Mouse (Mus musculus) midbrain, postnatal 0 days (tissue): ENCODE measurements around the gene Acad11. TPM values are rescaled to one million over a fixed set of nuclear protein-coding genes. Genes with fewer than 3 reads are reported as not detected.

Experiments
- ATAC-seq: fragments of 200-750 bp; cut with Nextera tagmentation; 2 replicates; pipeline ENCODE4 v1.8.0; 2017; ENCODE audit warnings: moderate number of reproducible peaks, mild to moderate bottlenecking, moderate TSS enrichment, moderate library complexity; ENCODE audit not compliant: low FRiP score
- DNase-seq: peaks from one replicate; pipeline ENCODE4 v3.0.0-alpha.2; 2015; ENCODE audit warnings: low spot score
- H3K27ac ChIP-seq: fragments of 300-500 bp; sonication (generic); 2 replicates; pipeline ENCODE4 v1.5.1; 2014; ENCODE audit warnings: low read depth, mild to moderate bottlenecking, low read length, mixed read lengths
- H3K27me3 ChIP-seq: fragments of 300-500 bp; sonication (generic); 2 replicates; pipeline ENCODE4 v1.6.1; 2014; ENCODE audit warnings: low read length, control low read depth, mixed read lengths; ENCODE audit not compliant: insufficient read depth
- H3K36me3 ChIP-seq: fragments of 300-500 bp; sonication (generic); 2 replicates; pipeline ENCODE4 v1.6.1; 2014; ENCODE audit warnings: low read length, control low read depth, mixed read lengths; ENCODE audit not compliant: insufficient read depth
- H3K4me1 ChIP-seq: fragments of 300-500 bp; sonication (generic); 2 replicates; pipeline ENCODE4 v1.6.1; 2014; ENCODE audit warnings: mild to moderate bottlenecking, control low read depth, antibody characterized with exemption, low read length, mixed read lengths; ENCODE audit not compliant: insufficient read depth
- H3K4me2 ChIP-seq: fragments of 300-500 bp; sonication (generic); 2 replicates; pipeline ENCODE4 v1.6.1; 2014; ENCODE audit warnings: low read depth, mild to moderate bottlenecking, low read length, mixed read lengths; ENCODE audit not compliant: poor library complexity, severe bottlenecking
- H3K4me3 ChIP-seq: fragments of 300-500 bp; sonication (generic); 2 replicates; pipeline ENCODE4 v1.5.1; 2014; ENCODE audit warnings: low read depth, mild to moderate bottlenecking, low read length, moderate library complexity
- H3K9ac ChIP-seq: fragments of 300-500 bp; sonication (generic); replicated peaks from 2 replicates; pipeline ENCODE4 v1.6.1; 2014; ENCODE audit warnings: mild to moderate bottlenecking, low read length, moderate library complexity, mixed read lengths; ENCODE audit not compliant: poor library complexity, severe bottlenecking
- H3K9me3 ChIP-seq: fragments of 300-500 bp; sonication (generic); 2 replicates; pipeline ENCODE4 v1.6.1; 2016; ENCODE audit warnings: low read length, control low read depth
- CTCF ChIP-seq: IDR thresholded peaks from 2 replicates; pipeline ENCODE4 v1.5.1; 2016; ENCODE audit warnings: antibody characterized with exemption, mild to moderate bottlenecking
- WGBS: fragments of 180-500 bp; shearing (Covaris S2); extraction: QIAGEN DNeasy Blood & Tissue Kit; methylation state at CpG from one replicate; pipeline ENCODE4 v1.1.7; 2014; 5-methylcytosine and 5-hydroxymethylcytosine counted together
- polyA plus RNA-seq: library from polyadenylated mRNA; unstranded; fragments of >200 nt; fragmentation: Nextera tagmentation; extraction: Ambion mirVana; gene quantifications from 2 replicates; pipeline ENCODE4 v1.2.1, GENCODE M21; 2015
- total RNA-seq: library from RNA; depleted of rRNA; stranded (reverse); fragments of >200 nt; gene quantifications from 2 replicates; pipeline ENCODE4 v1.2.3, GENCODE M21; 2014

Acad11 gene
- total and polyA plus RNA-seq, 2 experiments from 2014 or later: 6.3 to 12.1 TPM

DNA sequence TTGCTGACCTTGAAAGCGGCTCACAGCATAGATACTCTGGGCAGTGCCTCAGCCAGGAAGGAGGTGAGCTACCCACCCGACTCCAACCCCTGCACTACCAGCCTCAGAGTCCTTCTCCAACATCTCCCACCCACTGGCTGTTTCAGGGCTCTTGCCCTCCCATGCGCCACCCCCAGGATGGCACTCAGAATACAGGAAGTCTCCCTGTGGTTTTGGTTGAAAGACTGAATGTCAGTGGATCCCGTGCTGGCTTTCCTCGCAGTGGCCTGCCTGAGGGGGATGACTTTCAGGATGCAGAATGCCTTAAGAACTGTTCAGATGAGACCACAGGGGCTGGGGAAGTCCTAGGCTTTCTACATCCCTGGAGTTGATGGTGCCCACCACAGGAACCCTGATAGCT, 59.9 kb downstream of the Acad11 start:
- H3K4me2 ChIP-seq: no peak overlapping the region
- ATAC-seq (no peak), DNase-seq (no peak)
- no peak for TF ChIP-seq CTCF
- no peaks in the 10 kb centered on the region for H3K36me3 ChIP-seq
- no peaks in the 10 kb centered on the region; the same call in 1 of the 2 replicates for H3K4me1 ChIP-seq
- no peaks in the 10 kb centered on the region for H3K9me3 ChIP-seq
- no peak overlapping the region for H3K27ac ChIP-seq
- 78% methylated on average over 5 of the region's 5 CpGs for WGBS
- no peaks in the 10 kb centered on the region for H3K27me3 ChIP-seq
- no peak overlapping the region for H3K4me3 ChIP-seq
- no peak overlapping the region for H3K9ac ChIP-seq

DNA sequence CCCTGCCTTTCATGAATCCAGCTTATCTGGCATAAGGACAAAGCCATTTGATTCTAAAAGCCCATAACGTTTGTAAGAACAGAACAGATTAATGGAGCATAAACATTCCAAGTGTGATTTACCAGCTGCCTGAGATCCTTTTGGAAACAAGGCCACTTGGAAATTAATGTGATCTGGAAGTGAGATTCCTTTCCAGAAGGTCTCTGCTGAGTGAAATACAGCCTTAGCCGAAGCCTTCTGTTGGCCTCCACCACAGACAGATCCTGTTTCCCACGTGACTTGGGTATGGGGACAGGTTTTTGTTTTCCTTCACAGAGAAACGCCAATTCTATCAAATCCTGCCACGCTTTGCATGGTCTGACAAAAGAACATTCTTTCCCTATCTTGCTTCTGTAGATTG, 60.4 kb downstream of the Acad11 start:
- ATAC-seq: no peak
- Histone ChIP-seq H3K9me3 (no peaks in the 10 kb centered on the region), H3K9ac (no peak overlapping the region)

DNA sequence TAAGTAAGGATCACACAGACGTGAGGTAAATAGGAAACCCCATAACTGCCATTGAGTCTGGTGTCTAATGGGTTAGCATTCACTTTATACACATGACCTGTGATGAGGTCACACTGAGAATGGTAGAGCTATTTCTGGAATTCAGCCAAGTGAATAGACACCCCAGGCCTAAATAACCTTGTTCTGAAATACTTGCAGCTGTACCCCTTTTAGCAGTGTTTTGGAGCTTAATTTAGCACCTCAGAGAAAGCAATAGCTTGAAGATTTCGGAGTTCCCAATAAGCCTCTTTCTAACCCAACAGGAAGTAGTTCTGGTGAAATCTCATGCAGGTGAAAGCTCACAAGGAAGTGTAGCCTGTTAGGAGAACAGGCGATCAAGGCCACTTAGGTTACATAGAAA, 63.7 kb downstream of the Acad11 start, which contains the start of gene Ackr4:
TSS of gene Ackr4 (minus strand) at position 101 of the 400 bp plus-strand sequence.
- H3K4me3 ChIP-seq: no peak within 1 kb of the TSS
- H3K4me2 ChIP-seq: no peak within 1 kb of the TSS
- no peak for TF ChIP-seq CTCF
- ATAC-seq: no peak
- no peak within 1 kb of the TSS for H3K9ac ChIP-seq
- no peaks in the 10 kb centered on the region for H3K36me3 ChIP-seq
- no peaks in the 10 kb centered on the region for H3K27me3 ChIP-seq
- peak within 1 kb of the TSS; percentile 71 for H3K27ac ChIP-seq
- H3K9me3 ChIP-seq: no peaks in the 10 kb centered on the region
- peaks cover 3% of the 10 kb centered on the region; the same call in 1 of the 2 replicates for H3K4me1 ChIP-seq
- whole genome bisulfite sequencing: 65% methylated on average over 3 of the region's 3 CpGs
- DNase-seq: no peak

More for the DNA sequence above, 60.4 kb downstream of the Acad11 start:
- TF ChIP-seq CTCF: no peak
- 25% methylated on average over 5 of the region's 5 CpGs for WGBS
- Histone ChIP-seq H3K27ac (no peak overlapping the region), H3K36me3 (no peaks in the 10 kb centered on the region), H3K4me2 (no peak overlapping the region), H3K4me1 (peaks cover 3% of the 10 kb centered on the region; the same call in 1 of the 2 replicates), H3K27me3 (no peaks in the 10 kb centered on the region), H3K4me3 (no peak overlapping the region)
- DNase-seq: peak; percentile 6

DNA sequence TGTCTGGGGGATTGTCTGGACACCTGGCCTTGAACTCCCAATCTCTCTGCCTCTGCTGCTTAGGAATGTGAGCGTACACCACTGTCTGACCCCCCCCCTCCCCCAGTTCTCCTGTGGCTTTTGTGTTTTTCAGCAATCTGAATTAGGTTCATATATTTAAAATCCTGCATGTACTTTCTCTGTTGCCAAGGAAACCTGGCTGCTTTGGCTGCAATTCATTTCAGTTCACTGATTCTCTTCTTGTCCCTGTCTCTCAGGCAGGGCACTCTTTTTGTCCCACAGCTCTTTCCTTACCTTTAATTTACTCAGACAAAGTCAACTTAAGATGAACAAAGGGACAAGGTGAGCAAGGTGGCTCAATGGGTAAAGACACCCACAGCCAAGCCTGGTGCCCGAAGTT, 64.9 kb downstream of the Acad11 start:
- Histone ChIP-seq H3K36me3 (no peaks in the 10 kb centered on the region), H3K4me2 (no peak overlapping the region), H3K27me3 (no peaks in the 10 kb centered on the region), H3K27ac (peak overlapping the region; percentile 71), H3K4me3 (no peak overlapping the region), H3K9ac (no peak overlapping the region), H3K4me1 (peaks cover 3% of the 10 kb centered on the region; the same call in 1 of the 2 replicates), H3K9me3 (no peaks in the 10 kb centered on the region)
- TF ChIP-seq CTCF: no peak
- 0 out of 2 replicates have a peak, but pooled peaks have one; percentile 34 for ATAC-seq
- DNase-seq: peak; percentile 68
- 25% methylated on average over 2 of the region's 2 CpGs for WGBS

DNA sequence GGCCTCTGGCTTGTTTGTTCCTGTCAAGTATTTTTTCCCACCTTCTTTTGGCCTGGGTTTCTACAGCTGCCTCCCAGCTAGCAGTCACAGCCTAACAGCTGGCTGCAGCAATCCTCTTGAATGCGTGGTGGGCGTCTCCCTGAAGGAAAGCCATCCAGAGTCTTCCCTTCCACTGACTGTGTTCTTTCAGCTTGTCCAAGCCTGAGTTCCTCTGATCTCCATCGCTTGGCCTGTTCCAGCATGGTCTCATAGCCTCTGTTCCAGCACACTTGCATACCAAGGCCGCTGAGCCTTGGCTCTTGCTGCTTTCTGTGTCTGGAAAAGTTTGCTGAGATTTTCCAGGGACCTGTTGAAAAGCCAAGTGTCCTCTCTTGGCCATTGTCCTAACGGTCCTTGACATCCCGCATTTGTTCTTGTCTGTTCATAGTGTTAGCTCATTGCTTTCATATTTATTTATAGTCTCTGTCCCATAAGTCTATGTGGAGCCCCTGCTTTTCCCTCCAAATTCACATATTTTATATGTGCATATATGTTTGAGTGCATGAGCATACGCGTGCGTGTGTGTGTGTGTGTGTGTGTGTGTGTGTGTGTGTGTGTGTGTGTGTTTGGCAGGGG, 67.1 kb downstream of the Acad11 start:
- ATAC-seq (no peak), DNase-seq (no peak)
- Histone ChIP-seq H3K9me3 (no peaks in the 10 kb centered on the region), H3K9ac (no peak overlapping the region), H3K4me2 (no peak overlapping the region), H3K4me1 (peaks cover 3% of the 10 kb centered on the region; the same call in 1 of the 2 replicates), H3K4me3 (no peak overlapping the region), H3K36me3 (no peaks in the 10 kb centered on the region), H3K27me3 (no peaks in the 10 kb centered on the region), H3K27ac (no peak overlapping the region)
- no peak for TF ChIP-seq CTCF
- 89% methylated on average over 9 of the region's 9 CpGs for WGBS

DNA sequence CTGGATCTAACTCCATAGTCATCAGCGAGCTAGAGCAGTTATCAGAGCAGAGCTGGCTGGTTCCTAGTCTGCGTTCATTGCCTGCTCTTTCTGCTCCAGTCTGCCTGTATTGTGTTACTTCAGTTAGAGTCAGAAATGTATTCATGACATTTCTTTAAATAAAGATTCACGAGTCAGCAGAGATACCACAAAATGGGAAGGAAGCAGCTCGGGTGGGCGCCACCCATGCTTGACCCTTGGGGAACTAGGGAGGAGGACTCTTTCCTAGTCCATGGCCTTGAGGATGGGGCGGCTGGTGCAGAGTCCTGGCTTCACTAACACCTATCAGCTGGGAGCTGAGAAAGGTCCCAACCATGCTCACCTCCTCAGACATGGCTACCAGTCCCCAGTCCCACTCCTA, 77.2 kb downstream of the Acad11 start:
- Histone ChIP-seq H3K4me2 (no peak overlapping the region), H3K9ac (no peak overlapping the region), H3K36me3 (no peaks in the 10 kb centered on the region), H3K9me3 (no peaks in the 10 kb centered on the region), H3K27ac (no peak overlapping the region), H3K4me1 (no peaks in the 10 kb centered on the region), H3K4me3 (no peak overlapping the region), H3K27me3 (no peaks in the 10 kb centered on the region)
- 90% methylated on average over 6 of the region's 6 CpGs for WGBS
- no peak for TF ChIP-seq CTCF
- DNase-seq (no peak), ATAC-seq (no peak)
